Mouse (Mus musculus) spleen, embryonic (tissue): ENCODE measurements around the gene Slc30a10.

Experiments used
- CTCF ChIA-PET: fragments of 350-600 bp; sonication (Branson Sonifier 250); formaldehyde crosslinking; loops from one replicate; lab custom pipeline; 2022; lab: Charles Lee

The Slc30a10 gene

GRCm38 (mm10) chr1:185454575-185454954 is at the start of gene Slc30a10:
Gene Slc30a10, plus strand, starts transcription at chr1:185454848.
- CTCF ChIA-PET: no interaction called here

- CTCF ChIA-PET: no interaction called here
Measured at GRCm38 (mm10) chr1:185405921-185406320, 48.7 kb upstream of the Slc30a10 start.

DNA sequence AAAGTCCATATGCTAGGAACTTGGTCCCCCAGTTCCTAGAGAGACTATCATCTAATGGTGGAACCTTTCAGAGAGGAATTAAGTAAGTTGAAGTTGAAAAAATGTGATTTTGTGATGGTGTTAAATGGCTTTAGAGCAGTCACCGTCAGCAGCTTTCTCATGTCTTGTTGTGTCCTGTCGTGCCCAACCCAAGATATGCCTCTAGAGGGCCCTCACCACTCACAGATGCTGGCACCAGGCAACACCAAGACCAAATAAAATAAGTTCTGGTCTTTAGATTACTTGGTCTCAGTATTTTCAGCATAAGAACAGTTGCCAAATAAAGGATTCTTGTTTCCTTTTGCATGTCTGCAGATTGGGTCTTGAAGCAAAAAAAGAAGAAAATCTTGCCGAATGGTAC is 44.8 kb upstream of the Slc30a10 start:
- CTCF ChIA-PET: no interaction called here

GRCm38 (mm10) chr1:185418011-185418410 is 36.6 kb upstream of the Slc30a10 start:
- CTCF ChIA-PET: no interaction called here

DNA sequence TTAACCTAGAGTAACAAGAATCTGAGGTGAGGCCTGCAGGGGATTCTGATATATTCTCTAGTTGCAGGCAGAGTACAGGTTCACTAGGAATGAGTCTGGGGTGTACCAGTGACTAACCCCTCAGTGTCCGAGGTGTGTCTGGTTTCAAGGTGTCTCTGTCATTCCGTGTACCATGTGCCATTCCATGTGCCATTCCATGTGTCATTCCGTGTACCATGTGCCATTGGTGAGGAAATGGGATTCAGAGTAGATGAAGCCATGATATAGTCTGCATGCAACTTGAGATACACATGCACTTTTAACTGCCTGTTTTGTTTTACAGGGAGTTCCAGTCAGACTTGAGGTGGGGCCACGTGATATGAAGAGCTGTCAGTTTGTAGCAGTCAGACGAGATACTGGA is 34.8 kb upstream of the Slc30a10 start:
- CTCF ChIA-PET: no interaction called here

GRCm38 (mm10) chr1:185420776-185421175 is 33.9 kb upstream of the Slc30a10 start:
- CTCF ChIA-PET: no interaction called here

GRCm38 (mm10) chr1:185426583-185426982 is 28.1 kb upstream of the Slc30a10 start:
- CTCF ChIA-PET: no interaction called here

DNA sequence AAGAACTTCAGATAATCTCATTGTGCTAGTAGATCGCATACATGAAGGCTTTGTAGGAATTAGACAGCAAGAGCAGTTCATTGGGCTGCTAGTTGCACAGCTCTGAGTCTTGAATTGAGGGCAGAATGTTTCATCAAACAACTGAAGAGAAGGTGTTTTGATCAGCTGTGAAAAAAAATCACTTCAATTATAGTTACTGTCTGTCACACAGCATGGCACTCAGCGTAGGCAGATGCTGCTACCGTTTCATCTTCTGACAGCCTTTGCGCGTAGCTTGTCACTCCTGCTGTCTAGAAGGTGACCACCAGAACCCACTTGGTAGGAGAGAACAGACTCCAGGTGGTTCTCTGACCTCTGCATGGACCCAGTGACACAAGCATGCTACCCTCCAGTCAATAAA is 24.2 kb upstream of the Slc30a10 start:
- CTCF ChIA-PET: no interaction called here

GRCm38 (mm10) chr1:185431245-185431997 is 23.2 kb upstream of the Slc30a10 start:
- CTCF ChIA-PET: no interaction called here

GRCm38 (mm10) chr1:185431998-185432317 is 22.7 kb upstream of the Slc30a10 start:
- CTCF ChIA-PET: no interaction called here

GRCm38 (mm10) chr1:185433112-185433511 is 21.5 kb upstream of the Slc30a10 start:
- CTCF ChIA-PET: interaction anchor here (0.7 kb wide), 1 partner anchor 84 kb away, joined by 3 read pairs; no protein-coding TSS in a partner anchor

GRCm38 (mm10) chr1:185438841-185439580 is 15.6 kb upstream of the Slc30a10 start:
- CTCF ChIA-PET: no interaction called here

GRCm38 (mm10) chr1:185441703-185442472 is 12.8 kb upstream of the Slc30a10 start:
- CTCF ChIA-PET: no interaction called here

DNA sequence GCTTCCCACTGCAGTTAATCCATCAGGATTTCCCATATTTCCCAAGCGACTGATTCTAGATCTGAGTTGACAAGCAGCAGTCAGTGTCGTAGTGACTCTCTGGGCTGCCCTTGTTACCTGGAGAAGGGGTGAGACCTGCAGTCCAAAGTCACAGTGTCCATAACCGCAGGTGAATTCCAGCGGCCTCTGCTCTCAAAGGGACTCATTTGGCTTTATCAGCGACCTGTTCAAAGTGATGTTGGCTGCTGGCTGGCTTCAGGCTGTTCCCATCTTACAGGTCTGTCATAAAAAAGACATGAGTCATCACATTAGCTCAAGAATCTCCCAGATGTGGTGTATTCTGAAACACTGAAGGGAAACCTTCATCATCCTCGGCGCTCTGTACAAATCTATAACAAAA is 5.7 kb upstream of the Slc30a10 start:
- CTCF ChIA-PET: no interaction called here

GRCm38 (mm10) chr1:185449727-185450126 is 4.9 kb upstream of the Slc30a10 start:
- CTCF ChIA-PET: no interaction called here

GRCm38 (mm10) chr1:185451077-185451476 is 3.6 kb upstream of the Slc30a10 start:
- CTCF ChIA-PET: no interaction called here

DNA sequence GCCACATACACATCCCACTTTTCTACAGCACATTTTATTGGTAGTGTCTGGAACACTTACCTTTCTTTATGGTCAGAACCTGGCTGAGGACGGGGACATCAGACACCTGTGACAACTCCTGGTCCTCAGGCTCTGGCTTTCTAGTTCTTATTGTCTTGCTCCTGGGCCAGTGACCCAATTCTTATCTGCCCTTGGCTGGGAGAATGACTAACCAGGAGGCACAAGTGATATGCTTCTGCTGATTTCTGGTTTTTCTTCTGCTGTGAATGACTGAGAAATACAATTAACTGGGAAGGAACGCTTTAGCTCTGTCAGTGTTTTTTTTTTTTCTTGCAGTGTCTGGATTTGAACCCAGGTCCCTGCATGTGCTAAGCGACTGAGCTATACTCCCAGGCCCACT is 3.2 kb upstream of the Slc30a10 start:
- CTCF ChIA-PET: no interaction called here

- CTCF ChIA-PET: no interaction called here
Measured at GRCm38 (mm10) chr1:185452461-185452860, 2.2 kb upstream of the Slc30a10 start.

DNA sequence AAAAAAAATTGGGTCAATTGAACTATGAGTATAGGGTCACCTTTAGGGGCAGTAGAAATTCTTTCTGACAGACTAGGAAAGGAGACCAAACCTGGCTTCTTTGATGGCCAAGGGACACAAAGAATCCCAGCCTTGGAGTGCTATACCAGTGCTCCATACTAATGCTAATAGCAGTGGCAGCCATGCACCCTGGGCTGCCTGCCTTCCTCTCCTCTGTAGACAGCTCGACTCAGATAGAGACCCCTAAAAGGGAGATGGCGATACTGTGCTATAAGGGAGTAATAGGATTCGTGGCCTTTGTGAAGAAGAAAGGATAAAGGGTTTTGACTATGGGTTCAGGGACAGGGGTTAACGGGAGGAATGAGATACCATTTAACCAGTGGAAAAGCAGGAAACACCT is 504 bp upstream of the Slc30a10 start:
- CTCF ChIA-PET: no interaction called here

- CTCF ChIA-PET: no interaction called here
Measured at GRCm38 (mm10) chr1:185454955-185455701, 480 bp downstream of the Slc30a10 start.

- CTCF ChIA-PET: no interaction called here
Measured at GRCm38 (mm10) chr1:185456327-185456726, 1.7 kb downstream of the Slc30a10 start.

DNA sequence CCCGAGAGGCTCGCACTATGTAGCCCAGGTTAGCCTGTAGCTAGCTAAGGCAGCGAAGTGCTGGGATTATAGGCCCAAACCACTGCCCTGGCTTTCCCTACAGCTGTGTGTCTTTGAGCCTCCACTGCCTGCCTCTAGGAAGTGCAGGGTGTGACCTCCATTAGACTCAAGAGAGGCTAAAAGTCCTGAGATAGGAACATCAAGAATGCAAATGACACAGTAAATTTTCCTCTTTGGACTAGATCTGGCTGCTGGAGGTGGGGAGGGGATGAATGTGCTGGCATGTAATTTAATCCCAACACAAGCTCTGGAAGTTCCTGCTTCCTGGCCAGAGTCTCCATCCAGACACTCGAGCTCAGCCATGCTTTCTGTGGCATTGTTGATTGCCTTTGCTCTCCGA is 5.4 kb downstream of the Slc30a10 start:
- CTCF ChIA-PET: no interaction called here
